Mouse (Mus musculus) MEL-GATA-1-ER (cell line): ENCODE results near the gene Ank3.

Experiments used
- DNase-seq: peaks from one replicate; pipeline ENCODE4 v3.0.0-alpha.2; 2012; ENCODE audit warnings: low read depth; ENCODE audit errors: extremely low read depth

The Ank3 gene

GRCm38 (mm10) chr10:69535123-69535930 is 136.8 kb downstream of the Ank3 start:
- no peak for DNase-seq

GRCm38 (mm10) chr10:69535931-69536200 is 137.3 kb downstream of the Ank3 start:
- no peak for DNase-seq

- DNase-seq, result no peak
Observed at GRCm38 (mm10) chr10:69536372-69537075, 138.0 kb downstream of the Ank3 start.

- no peak for DNase-seq
Observed at GRCm38 (mm10) chr10:69538236-69538635, 139.7 kb downstream of the Ank3 start.

- no peak for DNase-seq
Observed at GRCm38 (mm10) chr10:69542439-69542838, 143.9 kb downstream of the Ank3 start.

GRCm38 (mm10) chr10:69543876-69544620 is 145.5 kb downstream of the Ank3 start:
- DNase-seq, result no peak

- DNase-seq, result no peak
Observed at GRCm38 (mm10) chr10:69544653-69545052, 146.1 kb downstream of the Ank3 start.

GRCm38 (mm10) chr10:69545936-69546335 is 147.4 kb downstream of the Ank3 start:
- no peak for DNase-seq

GRCm38 (mm10) chr10:69546643-69547042 is 148.1 kb downstream of the Ank3 start:
- no peak for DNase-seq

- no peak for DNase-seq
Observed at GRCm38 (mm10) chr10:69548771-69549170, 150.2 kb downstream of the Ank3 start.

GRCm38 (mm10) chr10:69549221-69549620 is 150.6 kb downstream of the Ank3 start:
- no peak for DNase-seq

GRCm38 (mm10) chr10:69550824-69551223 is 152.3 kb downstream of the Ank3 start:
- no peak for DNase-seq

- no peak for DNase-seq
Observed at GRCm38 (mm10) chr10:69553091-69553490, 154.5 kb downstream of the Ank3 start.

- no peak for DNase-seq
Observed at GRCm38 (mm10) chr10:69555592-69555991, 157.0 kb downstream of the Ank3 start.

- no peak for DNase-seq
Observed at GRCm38 (mm10) chr10:69556278-69556677, 157.7 kb downstream of the Ank3 start.

- no peak for DNase-seq
Observed at GRCm38 (mm10) chr10:69560237-69560636, 161.7 kb downstream of the Ank3 start.

GRCm38 (mm10) chr10:69562931-69563330 is 164.4 kb downstream of the Ank3 start:
- no peak for DNase-seq

GRCm38 (mm10) chr10:69565052-69565451 is 166.5 kb downstream of the Ank3 start:
- DNase-seq, result no peak

GRCm38 (mm10) chr10:69568976-69569375 is 170.4 kb downstream of the Ank3 start:
- DNase-seq, result no peak

GRCm38 (mm10) chr10:69569740-69570139 is 171.2 kb downstream of the Ank3 start:
- no peak for DNase-seq

GRCm38 (mm10) chr10:69570466-69571288 is 172.1 kb downstream of the Ank3 start:
- DNase-seq, result no peak
